Mouse (Mus musculus) forebrain, postnatal 0 days (tissue): ENCODE measurements around the gene Gm45140. TPM values are rescaled to one million over a fixed set of nuclear protein-coding genes. Genes with fewer than 3 reads are reported as not detected.

Experiments
- ATAC-seq: fragments of 200-750 bp; cut with Nextera tagmentation; 2 replicates; pipeline ENCODE4 v1.8.0; 2017; ENCODE audit warnings: mild to moderate bottlenecking, moderate library complexity
- DNase-seq: peaks from one replicate; pipeline ENCODE4 v3.0.0-alpha.2; 2015
- H3K27ac ChIP-seq: fragments of 300-500 bp; sonication (generic); 2 replicates; pipeline ENCODE4 v1.5.1; 2014; ENCODE audit warnings: low read depth, mild to moderate bottlenecking, antibody characterized with exemption, low read length, moderate library complexity, mixed read lengths
- H3K27me3 ChIP-seq: fragments of 300-500 bp; sonication (generic); 2 replicates; pipeline ENCODE4 v1.6.1; 2014; ENCODE audit warnings: mild to moderate bottlenecking, low read length, mixed read lengths; ENCODE audit not compliant: insufficient read depth
- H3K36me3 ChIP-seq: fragments of 300-500 bp; sonication (generic); 2 replicates; pipeline ENCODE4 v1.6.1; 2014; ENCODE audit warnings: mild to moderate bottlenecking, moderate library complexity; ENCODE audit not compliant: insufficient read depth
- H3K4me1 ChIP-seq: fragments of 300-500 bp; sonication (generic); 2 replicates; pipeline ENCODE4 v1.6.1; 2014; ENCODE audit warnings: antibody characterized with exemption; ENCODE audit not compliant: insufficient read depth
- H3K4me2 ChIP-seq: fragments of 300-500 bp; sonication (generic); 2 replicates; pipeline ENCODE4 v1.6.1; 2014; ENCODE audit warnings: low read depth, mild to moderate bottlenecking, moderate library complexity
- H3K4me3 ChIP-seq: fragments of 300-500 bp; sonication (generic); 2 replicates; pipeline ENCODE4 v1.5.1; 2014; ENCODE audit warnings: low read depth, low read length, mixed read lengths
- H3K9ac ChIP-seq: fragments of 300-500 bp; sonication (generic); 2 replicates; pipeline ENCODE4 v1.6.1; 2014; ENCODE audit warnings: mild to moderate bottlenecking
- H3K9me3 ChIP-seq: fragments of 300-500 bp; sonication (generic); 2 replicates; pipeline ENCODE4 v1.6.1; 2016; ENCODE audit warnings: low read length
- CTCF ChIP-seq: sonication (generic); IDR thresholded peaks from 2 replicates; pipeline ENCODE4 v1.5.1; 2016; ENCODE audit warnings: antibody characterized with exemption, control low read depth, low read depth
- WGBS: fragments of 180-500 bp; shearing (Covaris S2); extraction: QIAGEN DNeasy Blood & Tissue Kit; methylation state at CpG from one replicate; pipeline ENCODE4 v1.1.7; 2014; 5-methylcytosine and 5-hydroxymethylcytosine counted together
- polyA plus RNA-seq: library from polyadenylated mRNA; unstranded; fragments of >200 nt; fragmentation: Nextera tagmentation; extraction: Ambion mirVana; gene quantifications from 2 replicates; pipeline ENCODE4 v1.2.1, GENCODE M21; 2015
- total RNA-seq: library from RNA; depleted of rRNA; stranded (reverse); fragments of >200 nt; gene quantifications from 2 replicates; pipeline ENCODE4 v1.2.3, GENCODE M21; 2014

Gene Gm45140
- total and polyA plus RNA-seq, 2 experiments from 2014 or later = 1.0 to 4.7 TPM

GRCm38 (mm10) chr6:87804036-87804435 lies 31.6 kb downstream of the Gm45140 start:
- Histone ChIP-seq H3K27me3 (no peaks in the 10 kb centered on the region), H3K4me2 (no peak overlapping the region), H3K36me3 (peaks cover 4% of the 10 kb centered on the region; the same call in 1 of the 2 replicates), H3K9me3 (no peaks in the 10 kb centered on the region), H3K27ac (no peak overlapping the region), H3K4me3 (no peak overlapping the region), H3K9ac (no peak overlapping the region), H3K4me1 (no peaks in the 10 kb centered on the region)
- TF ChIP-seq CTCF = no peak
- ATAC-seq (no peak), DNase-seq (no peak)
- WGBS = 95% methylated on average over 1 of the region's 1 CpGs

DNA sequence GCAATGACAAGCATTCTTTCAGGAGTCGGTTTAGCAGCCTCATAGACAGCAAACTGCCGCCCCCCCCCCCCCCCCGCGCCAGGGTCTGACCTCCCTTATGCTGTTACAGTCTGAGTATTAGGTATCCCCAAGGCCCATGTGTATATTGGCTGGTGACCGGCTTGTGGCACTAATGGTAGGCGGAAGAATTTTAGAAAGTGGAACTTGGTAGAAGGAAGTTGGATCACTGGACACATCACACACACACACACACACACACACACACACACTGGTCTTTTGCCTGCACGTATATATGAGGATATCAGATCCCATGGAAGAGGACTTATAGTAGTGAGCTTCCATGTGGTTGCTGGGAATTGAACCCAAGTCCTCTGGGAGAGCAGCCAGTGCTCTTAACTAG lies 33.1 kb downstream of the Gm45140 start:
- ATAC-seq (no peak), DNase-seq (no peak)
- Histone ChIP-seq H3K27me3 (no peaks in the 10 kb centered on the region), H3K27ac (no peak overlapping the region), H3K4me3 (no peak overlapping the region), H3K4me2 (no peak overlapping the region), H3K9ac (no peak overlapping the region), H3K36me3 (no peaks in the 10 kb centered on the region; the same call in 1 of the 2 replicates), H3K9me3 (no peaks in the 10 kb centered on the region), H3K4me1 (no peaks in the 10 kb centered on the region)
- TF ChIP-seq CTCF = no peak
- WGBS = 84% methylated on average over 7 of the region's 7 CpGs

DNA sequence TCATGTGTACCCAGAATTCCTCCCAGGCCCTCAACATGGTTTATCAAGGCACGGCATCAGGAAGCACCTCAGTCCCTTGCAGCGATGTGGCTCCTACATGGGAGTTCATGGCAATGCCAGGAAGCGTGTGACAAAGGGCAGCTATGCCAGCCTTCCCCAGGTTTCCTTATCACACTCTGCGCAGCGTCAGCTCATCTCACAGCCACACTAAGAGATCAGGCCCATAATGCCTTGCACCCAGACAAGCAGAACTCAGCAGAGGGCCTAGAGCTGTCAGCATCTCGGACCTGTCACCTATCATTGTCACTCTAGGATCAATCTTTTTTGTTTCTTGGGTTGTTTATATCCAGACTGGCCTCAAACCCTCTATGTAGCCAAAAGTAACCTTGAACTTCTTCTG lies 36.0 kb downstream of the Gm45140 start:
- no peak for ATAC-seq
- Histone ChIP-seq H3K9me3 (no peaks in the 10 kb centered on the region), H3K4me3 (no peak overlapping the region), H3K4me2 (no peak overlapping the region), H3K27me3 (no peaks in the 10 kb centered on the region), H3K4me1 (no peaks in the 10 kb centered on the region), H3K27ac (no peak overlapping the region), H3K36me3 (peaks cover 2% of the 10 kb centered on the region; the same call in 1 of the 2 replicates), H3K9ac (no peak overlapping the region)
- TF ChIP-seq CTCF = no peak
- 89% methylated on average over 6 of the region's 6 CpGs for WGBS
- no peak for DNase-seq

GRCm38 (mm10) chr6:87797321-87797720 lies 38.3 kb downstream of the Gm45140 start:
- no peak overlapping the region for H3K4me3 ChIP-seq
- DNase-seq (no peak), ATAC-seq (no peak)
- 63% methylated on average over 2 of the region's 2 CpGs for WGBS
- H3K4me2 ChIP-seq = no peak overlapping the region
- peaks cover 17% of the 10 kb centered on the region for H3K36me3 ChIP-seq
- H3K27me3 ChIP-seq = no peaks in the 10 kb centered on the region
- no peaks in the 10 kb centered on the region for H3K4me1 ChIP-seq
- H3K9me3 ChIP-seq = no peaks in the 10 kb centered on the region
- H3K27ac ChIP-seq = no peak overlapping the region
- H3K9ac ChIP-seq = no peak overlapping the region
- no peak for TF ChIP-seq CTCF

DNA sequence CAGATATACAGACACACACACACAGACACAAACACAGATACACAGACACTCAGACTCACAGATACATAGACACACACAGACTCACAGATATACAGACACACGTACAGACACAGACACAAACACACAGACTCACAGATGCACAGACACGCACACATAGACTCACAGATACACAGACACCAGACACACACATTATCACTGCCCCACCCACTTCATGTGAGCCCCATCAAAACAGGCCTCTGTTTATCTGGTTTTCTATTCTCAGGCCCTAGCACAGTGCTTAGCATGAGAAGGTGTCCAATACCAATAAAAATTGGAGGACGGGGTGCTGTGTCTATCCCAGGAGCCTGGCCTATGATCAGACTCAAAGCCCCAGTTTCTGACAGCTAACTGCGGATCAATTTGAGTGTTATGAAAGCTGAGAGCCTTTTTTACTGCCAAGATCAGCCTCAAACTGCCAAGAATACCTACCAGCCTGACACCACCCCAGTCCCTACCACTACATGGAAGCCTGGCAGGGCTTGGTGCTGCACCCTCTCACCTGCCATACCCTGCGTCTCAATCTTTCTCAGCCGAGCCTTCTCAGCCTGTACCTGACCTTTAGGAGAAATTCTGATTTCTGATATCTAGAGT lies 39.2 kb downstream of the Gm45140 start:
- no peak overlapping the region for H3K4me3 ChIP-seq
- H3K4me1 ChIP-seq = no peaks in the 10 kb centered on the region
- no peak for TF ChIP-seq CTCF
- ATAC-seq (no peak), DNase-seq (no peak)
- H3K4me2 ChIP-seq = no peak overlapping the region
- WGBS = 84% methylated on average over 6 of the region's 6 CpGs
- H3K27ac ChIP-seq = no peak overlapping the region
- H3K27me3 ChIP-seq = no peaks in the 10 kb centered on the region
- peaks cover 23% of the 10 kb centered on the region for H3K36me3 ChIP-seq
- H3K9ac ChIP-seq = no peak overlapping the region
- H3K9me3 ChIP-seq = no peaks in the 10 kb centered on the region

GRCm38 (mm10) chr6:87795385-87796150 lies 40.0 kb downstream of the Gm45140 start:
- H3K27ac ChIP-seq = no peak overlapping the region
- H3K4me3 ChIP-seq = no peak overlapping the region
- ATAC-seq = no peak
- no peak for TF ChIP-seq CTCF
- no peaks in the 10 kb centered on the region for H3K9me3 ChIP-seq
- H3K4me1 ChIP-seq = no peaks in the 10 kb centered on the region
- no peaks in the 10 kb centered on the region for H3K27me3 ChIP-seq
- WGBS = 61% methylated on average over 6 of the region's 6 CpGs
- no peak overlapping the region for H3K4me2 ChIP-seq
- peaks cover 29% of the 10 kb centered on the region for H3K36me3 ChIP-seq
- H3K9ac ChIP-seq = no peak overlapping the region
- DNase-seq = no peak

DNA sequence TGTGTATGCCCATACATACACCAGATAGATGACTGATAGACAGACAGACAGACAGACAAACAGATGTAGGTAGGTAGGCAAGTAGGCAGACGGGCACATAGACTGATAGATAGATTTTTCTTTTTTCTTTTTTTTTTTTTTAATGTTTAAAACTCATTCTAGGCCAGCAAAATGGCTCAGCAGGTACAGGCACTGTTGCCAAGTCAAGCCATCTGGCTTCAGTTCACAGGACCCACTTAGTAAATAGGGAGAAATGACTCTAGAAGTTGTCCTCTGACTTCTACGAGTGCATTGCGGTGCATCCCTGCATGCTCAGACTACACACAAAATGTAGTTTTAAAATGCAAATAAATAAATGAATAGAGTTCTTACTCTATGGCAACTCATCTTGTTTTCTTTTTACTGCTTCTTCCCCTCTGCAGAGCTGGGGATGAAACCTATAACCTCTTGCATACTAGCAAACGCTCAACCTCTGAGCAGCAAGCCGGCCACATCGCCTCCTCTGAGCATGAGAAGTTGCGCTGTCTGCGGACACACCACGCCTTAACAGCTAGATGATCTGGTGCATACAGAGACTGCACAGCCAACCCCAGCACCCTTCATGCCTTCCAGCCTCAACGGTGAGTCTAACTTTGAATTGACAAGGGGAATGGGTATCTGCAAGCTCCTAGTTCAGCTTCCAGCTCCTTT lies 41.6 kb downstream of the Gm45140 start:
- WGBS = 94% methylated on average over 10 of the region's 10 CpGs

More for the DNA sequence above, 41.6 kb downstream of the Gm45140 start:
- H3K4me2 ChIP-seq = no peak overlapping the region
- H3K4me3 ChIP-seq = no peak overlapping the region
- no peak for TF ChIP-seq CTCF
- DNase-seq = no peak
- H3K36me3 ChIP-seq = peaks cover 29% of the 10 kb centered on the region
- H3K4me1 ChIP-seq = no peaks in the 10 kb centered on the region
- H3K27ac ChIP-seq = no peak overlapping the region
- H3K9me3 ChIP-seq = no peaks in the 10 kb centered on the region
- no peaks in the 10 kb centered on the region for H3K27me3 ChIP-seq
- no peak overlapping the region for H3K9ac ChIP-seq
- no peak for ATAC-seq
